Mouse (Mus musculus): ENCODE results near the gene Snx3. TPM values are rescaled to one million over a fixed set of nuclear protein-coding genes. Genes with fewer than 3 reads are reported as not detected.

The Snx3 gene
- polyA plus RNA-seq, 1 experiment from 2014 or later = 249 TPM

DNA sequence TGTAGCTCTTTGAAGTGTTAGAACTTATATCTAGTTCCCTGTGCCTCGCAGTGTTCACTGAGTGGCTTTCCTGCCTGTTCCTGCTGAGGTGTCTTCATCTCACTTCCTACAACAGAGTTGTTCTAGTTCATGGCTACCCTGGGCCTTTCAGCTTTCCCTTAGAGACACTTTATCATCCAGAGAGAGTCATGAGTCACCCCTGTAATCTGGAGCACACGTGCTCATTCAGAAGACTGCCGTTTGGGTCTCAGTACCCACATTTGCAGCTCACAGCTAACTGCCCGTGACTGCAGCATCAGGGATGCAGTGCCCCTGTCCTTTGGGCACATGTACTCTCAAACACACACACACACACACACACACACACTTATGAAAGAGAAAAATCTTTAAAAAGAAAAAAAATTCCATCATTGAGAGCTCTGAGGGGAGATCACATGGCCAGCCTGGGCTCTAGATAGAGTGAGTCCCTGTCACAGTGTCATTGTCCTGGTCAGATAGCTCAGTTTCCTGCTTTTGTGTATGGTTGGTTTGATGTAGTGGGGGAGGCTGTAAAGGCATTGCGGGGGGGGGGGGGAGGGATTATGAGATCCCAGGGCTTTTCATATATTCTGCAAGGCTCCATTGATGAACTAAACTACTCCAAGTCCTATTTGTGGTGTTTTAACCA is 19.6 kb downstream of the Snx3 start:
- WGBS (ENCODE audit: insufficient replicate concordance) = 27% methylated on average over 5 of the region's 5 CpGs
- peaks cover 65% of the 10 kb centered on the region for H3K4me1 ChIP-seq (ENCODE audit: control insufficient read depth, low read depth, low read length)
- no peak overlapping the region for H3K4me2 ChIP-seq (ENCODE audit: low read depth, low read length)

DNA sequence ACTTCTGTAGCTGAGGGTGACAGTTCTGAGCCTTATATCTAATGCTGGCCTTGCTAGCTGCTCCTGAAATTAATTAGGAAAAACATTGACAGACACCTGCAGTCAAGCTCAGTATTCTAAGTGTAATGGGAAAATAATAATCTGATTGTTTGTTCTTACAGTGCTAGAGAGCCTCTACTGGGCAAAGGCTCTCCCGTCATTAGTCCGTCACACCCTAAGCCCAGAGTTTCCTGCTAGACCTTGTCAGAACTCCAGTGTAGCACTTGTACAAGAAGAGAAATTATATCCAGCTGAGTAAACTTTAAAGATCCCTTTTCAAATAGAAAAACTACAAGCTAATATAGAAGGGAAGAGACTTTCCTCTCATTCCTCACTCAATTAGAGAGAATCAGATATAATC is 21.1 kb downstream of the Snx3 start:
- H3K27ac ChIP-seq (ENCODE audit: low read length) = no peak overlapping the region
- peaks cover 5% of the 10 kb centered on the region; the same call in 1 of the 2 replicates for H3K36me3 ChIP-seq (ENCODE audit: control insufficient read depth, insufficient read depth)
- peaks cover 68% of the 10 kb centered on the region for H3K4me1 ChIP-seq (ENCODE audit: control insufficient read depth, low read depth, low read length)
- H3K4me3 ChIP-seq (ENCODE audit: low read depth, low read length) = no peak overlapping the region
- H3K9ac ChIP-seq (ENCODE audit: low read depth, low read length) = no peak overlapping the region
- no peaks in the 10 kb centered on the region for H3K27me3 ChIP-seq (ENCODE audit: control insufficient read depth, insufficient read depth, low read depth, low read length)
- H3K4me2 ChIP-seq (ENCODE audit: low read depth, low read length) = no peak overlapping the region
- H3K9me3 ChIP-seq (replicated peaks; ENCODE audit: control insufficient read depth, low read length) = no peaks in the 10 kb centered on the region
- ATAC-seq (ENCODE audit: low read depth) = no peak
- WGBS (ENCODE audit: insufficient replicate concordance) = 62% methylated on average over 2 of the region's 2 CpGs

More for the DNA sequence above, 19.6 kb downstream of the Snx3 start:
- Histone ChIP-seq H3K9me3 (replicated peaks; ENCODE audit: control insufficient read depth, low read length) (no peaks in the 10 kb centered on the region), H3K9ac (ENCODE audit: low read depth, low read length) (peak overlapping the region; percentile 22; the same call in 1 of the 2 replicates), H3K27me3 (ENCODE audit: control insufficient read depth, insufficient read depth, low read depth, low read length) (no peaks in the 10 kb centered on the region), H3K27ac (ENCODE audit: low read length) (peak overlapping the region; percentile 64), H3K4me3 (ENCODE audit: low read depth, low read length) (no peak overlapping the region), H3K36me3 (ENCODE audit: control insufficient read depth, insufficient read depth) (no peaks in the 10 kb centered on the region; the same call in 1 of the 2 replicates)
- peak; percentile 53; the same call in 1 of the 2 replicates for ATAC-seq (ENCODE audit: low read depth)

DNA sequence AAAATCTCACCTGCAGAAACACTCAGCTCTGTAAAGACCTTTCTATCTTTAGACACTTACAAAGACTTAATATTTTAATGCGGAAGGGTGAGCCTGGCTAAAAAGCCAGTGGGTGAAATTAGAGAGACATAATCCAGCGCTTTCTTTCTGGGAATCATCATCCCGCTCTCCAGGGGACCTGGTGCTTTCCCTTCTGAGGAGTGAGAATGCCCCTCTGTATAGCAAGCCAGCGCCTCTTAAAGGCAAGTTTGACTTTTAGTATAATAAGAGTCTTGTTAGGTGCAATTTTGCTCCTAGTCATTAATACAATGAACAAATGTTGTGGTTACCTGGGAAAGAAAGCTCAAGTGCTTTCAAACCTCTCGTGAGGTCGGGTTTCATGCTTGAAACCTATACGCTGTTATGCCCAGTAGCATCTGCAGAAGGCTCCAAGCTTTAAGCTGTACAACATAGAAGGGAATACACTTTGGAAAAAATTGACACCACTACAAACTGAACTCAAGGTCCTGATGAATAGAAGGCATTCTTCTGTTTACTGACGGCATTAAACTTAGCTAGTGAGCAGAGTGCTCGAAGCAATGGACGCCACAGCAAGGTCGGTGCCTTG is 21.8 kb downstream of the Snx3 start:
- peaks cover 63% of the 10 kb centered on the region for H3K4me1 ChIP-seq (ENCODE audit: control insufficient read depth, low read depth, low read length)
- H3K36me3 ChIP-seq (ENCODE audit: control insufficient read depth, insufficient read depth) = peaks cover 11% of the 10 kb centered on the region; the same call in 1 of the 2 replicates
- H3K4me2 ChIP-seq (ENCODE audit: low read depth, low read length) = no peak overlapping the region

DNA sequence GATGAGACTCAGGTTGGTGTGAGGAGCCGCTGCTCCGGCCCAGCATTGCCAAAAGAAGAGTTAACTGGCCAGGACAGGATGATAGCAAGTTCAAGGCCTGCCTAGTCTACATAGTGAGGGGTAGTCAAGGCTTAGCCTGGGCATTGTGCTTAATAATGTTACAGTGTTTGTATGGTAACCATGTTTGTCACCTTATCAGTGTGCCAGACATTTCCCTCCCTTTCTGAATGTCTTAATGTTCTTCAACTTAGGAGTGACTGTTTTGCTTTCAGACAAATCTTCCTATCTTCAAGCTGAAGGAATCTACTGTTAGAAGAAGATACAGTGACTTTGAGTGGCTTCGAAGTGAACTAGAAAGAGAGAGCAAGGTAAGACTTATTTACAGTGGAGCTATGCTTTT is 23.9 kb downstream of the Snx3 start:
- peak; percentile 61; the same call in 1 of the 2 replicates for ATAC-seq (ENCODE audit: low read depth)
- WGBS (ENCODE audit: insufficient replicate concordance) = 60% methylated on average over 3 of the region's 3 CpGs
- Histone ChIP-seq H3K27me3 (ENCODE audit: control insufficient read depth, insufficient read depth, low read depth, low read length) (no peaks in the 10 kb centered on the region), H3K27ac (ENCODE audit: low read length) (peak overlapping the region; percentile 64), H3K9ac (ENCODE audit: low read depth, low read length) (no peak overlapping the region), H3K9me3 (replicated peaks; ENCODE audit: control insufficient read depth, low read length) (no peaks in the 10 kb centered on the region), H3K4me2 (ENCODE audit: low read depth, low read length) (no peak overlapping the region), H3K4me1 (ENCODE audit: control insufficient read depth, low read depth, low read length) (peaks cover 47% of the 10 kb centered on the region), H3K4me3 (ENCODE audit: low read depth, low read length) (no peak overlapping the region), H3K36me3 (ENCODE audit: control insufficient read depth, insufficient read depth) (peaks cover 19% of the 10 kb centered on the region)

More for the DNA sequence above, 21.8 kb downstream of the Snx3 start:
- no peak overlapping the region for H3K9ac ChIP-seq (ENCODE audit: low read depth, low read length)
- H3K27ac ChIP-seq (ENCODE audit: low read length) = peak overlapping the region; percentile 18; the same call in 1 of the 2 replicates
- no peaks in the 10 kb centered on the region for H3K9me3 ChIP-seq (replicated peaks; ENCODE audit: control insufficient read depth, low read length)
- H3K4me3 ChIP-seq (ENCODE audit: low read depth, low read length) = no peak overlapping the region
- ATAC-seq (ENCODE audit: low read depth) = no peak
- 84% methylated on average over 11 of the region's 11 CpGs for WGBS (ENCODE audit: insufficient replicate concordance)
- H3K27me3 ChIP-seq (ENCODE audit: control insufficient read depth, insufficient read depth, low read depth, low read length) = no peaks in the 10 kb centered on the region

DNA sequence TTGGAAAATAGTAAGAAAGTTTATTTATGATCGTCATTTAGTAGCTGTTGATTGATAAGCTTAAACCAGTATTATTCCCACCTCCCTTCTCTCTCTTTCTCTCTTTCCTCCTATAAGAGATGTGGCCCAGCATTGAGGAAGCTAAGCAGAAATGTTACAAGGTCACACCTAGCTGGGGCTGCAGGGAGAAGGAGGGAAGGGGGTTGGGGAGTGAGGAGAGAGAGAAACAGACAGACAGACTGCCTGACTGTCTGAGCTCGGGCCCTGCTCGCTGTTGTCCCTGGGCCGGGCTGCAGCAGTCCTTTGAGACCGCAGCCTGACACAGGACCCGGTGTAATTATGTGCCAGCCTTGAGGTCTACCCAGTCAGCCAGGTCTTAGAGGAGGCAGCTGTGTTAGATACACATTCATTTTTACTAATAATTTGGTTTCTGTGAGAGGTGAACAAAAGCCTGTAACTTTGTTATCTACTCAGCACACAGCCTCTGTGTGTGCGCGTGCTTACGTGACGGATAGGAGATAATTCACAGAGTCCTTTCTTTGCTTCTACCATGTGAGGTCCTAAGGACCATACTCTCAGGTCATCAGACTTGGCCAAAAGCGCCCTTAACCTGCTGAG is 32.1 kb downstream of the Snx3 start:
- Histone ChIP-seq H3K4me1 (ENCODE audit: control insufficient read depth, low read depth, low read length) (peaks cover 65% of the 10 kb centered on the region), H3K4me2 (ENCODE audit: low read depth, low read length) (peak overlapping the region; percentile 68)

DNA sequence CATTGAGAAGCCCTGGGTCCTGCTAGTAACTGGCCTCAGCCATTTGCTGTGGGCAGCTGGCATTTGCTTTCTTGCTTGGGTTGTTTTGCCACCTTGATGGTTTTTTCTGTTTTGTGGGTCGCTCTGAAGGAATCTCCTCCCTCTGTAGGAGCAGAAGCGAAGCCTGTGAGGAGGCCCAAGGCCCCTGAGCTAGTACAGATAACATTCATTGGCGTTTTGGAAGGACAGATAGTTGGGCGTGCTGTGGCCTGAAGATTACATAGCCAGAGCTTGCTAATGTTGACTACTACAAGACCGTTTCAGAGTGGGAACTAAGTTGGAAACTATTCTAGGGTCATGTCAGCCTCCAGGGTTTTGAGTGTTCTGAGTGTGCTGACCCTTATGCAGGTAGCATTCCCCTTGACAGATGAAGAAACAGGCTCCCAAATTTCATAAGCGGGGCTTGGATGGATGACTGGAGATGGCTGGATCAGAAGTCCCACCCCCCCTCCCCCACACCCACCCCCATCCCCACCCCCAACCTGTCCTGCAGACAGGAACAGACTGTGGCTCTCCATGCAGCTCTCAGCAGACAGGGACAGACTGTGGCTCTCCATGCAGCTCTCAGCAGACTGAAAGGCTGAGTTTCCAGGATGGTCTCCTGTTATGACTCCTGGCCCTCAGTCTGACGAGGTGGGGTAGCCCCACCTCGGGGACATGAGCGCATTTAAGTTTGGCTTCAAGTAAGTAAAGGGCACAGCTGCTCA is 35.9 kb downstream of the Snx3 start:
- Histone ChIP-seq H3K27ac (ENCODE audit: low read length) (peak overlapping the region; percentile 97), H3K36me3 (ENCODE audit: control insufficient read depth, insufficient read depth) (peaks cover 19% of the 10 kb centered on the region), H3K4me2 (ENCODE audit: low read depth, low read length) (peak overlapping the region; percentile 82), H3K27me3 (ENCODE audit: control insufficient read depth, insufficient read depth, low read depth, low read length) (no peaks in the 10 kb centered on the region), H3K9me3 (replicated peaks; ENCODE audit: control insufficient read depth, low read length) (no peaks in the 10 kb centered on the region), H3K9ac (ENCODE audit: low read depth, low read length) (peak overlapping the region; percentile 63), H3K4me3 (ENCODE audit: low read depth, low read length) (peak overlapping the region; percentile 43), H3K4me1 (ENCODE audit: control insufficient read depth, low read depth, low read length) (peaks cover 65% of the 10 kb centered on the region)
- peak; percentile 92 for ATAC-seq (ENCODE audit: low read depth)
- WGBS (ENCODE audit: insufficient replicate concordance) = 27% methylated on average over 9 of the region's 9 CpGs

More for the DNA sequence above, 32.1 kb downstream of the Snx3 start:
- H3K36me3 ChIP-seq (ENCODE audit: control insufficient read depth, insufficient read depth) = peaks cover 29% of the 10 kb centered on the region
- H3K9ac ChIP-seq (ENCODE audit: low read depth, low read length) = peak overlapping the region; percentile 70
- 25% methylated on average over 11 of the region's 11 CpGs for WGBS (ENCODE audit: insufficient replicate concordance)
- H3K4me3 ChIP-seq (ENCODE audit: low read depth, low read length) = peak overlapping the region; percentile 38
- no peaks in the 10 kb centered on the region for H3K27me3 ChIP-seq (ENCODE audit: control insufficient read depth, insufficient read depth, low read depth, low read length)
- H3K9me3 ChIP-seq (replicated peaks; ENCODE audit: control insufficient read depth, low read length) = no peaks in the 10 kb centered on the region
- H3K27ac ChIP-seq (ENCODE audit: low read length) = peak overlapping the region; percentile 97
- peak; percentile 77 for ATAC-seq (ENCODE audit: low read depth)

DNA sequence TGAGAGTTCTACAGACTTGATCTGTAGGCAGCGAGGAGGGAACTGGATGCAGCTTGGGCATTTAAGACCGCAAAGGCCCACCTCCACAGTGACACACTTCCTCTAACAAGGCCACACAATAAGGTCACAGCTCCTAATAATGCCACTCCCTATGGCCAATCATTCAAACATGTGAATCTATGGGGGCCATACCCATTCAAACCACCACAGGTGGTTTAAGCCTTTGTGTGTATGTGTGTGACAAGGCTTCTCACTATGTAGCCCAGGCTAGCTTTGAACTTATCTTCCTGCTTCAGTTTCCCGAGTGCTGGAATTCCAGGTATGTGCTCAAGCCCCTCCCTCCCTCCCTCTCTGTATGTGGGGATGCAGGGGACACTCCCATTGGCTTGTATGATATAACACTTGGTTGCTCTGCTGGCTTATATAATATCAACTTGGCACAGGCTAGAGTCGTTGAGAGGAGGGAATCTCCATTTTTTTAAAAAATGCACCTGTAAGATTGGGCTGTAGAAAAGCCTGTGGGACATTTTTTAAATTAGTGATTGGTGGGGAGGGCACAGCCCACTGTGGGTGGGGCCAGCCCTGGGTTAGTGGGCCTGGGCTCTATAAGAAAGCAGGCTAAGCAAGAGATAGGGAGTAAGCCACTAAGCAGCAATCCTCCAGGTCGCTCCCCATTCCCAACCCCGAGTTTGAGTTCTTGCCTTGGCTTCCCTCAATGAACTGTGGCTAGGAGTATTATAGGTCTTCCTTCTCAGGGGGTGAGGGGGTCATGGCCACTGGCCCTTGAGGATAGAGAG is 44.1 kb downstream of the Snx3 start:
- Histone ChIP-seq H3K27ac (ENCODE audit: low read length) (no peak overlapping the region), H3K9ac (ENCODE audit: low read depth, low read length) (no peak overlapping the region), H3K9me3 (replicated peaks; ENCODE audit: control insufficient read depth, low read length) (no peaks in the 10 kb centered on the region), H3K4me1 (ENCODE audit: control insufficient read depth, low read depth, low read length) (peaks cover 16% of the 10 kb centered on the region), H3K4me2 (ENCODE audit: low read depth, low read length) (no peak overlapping the region), H3K27me3 (ENCODE audit: control insufficient read depth, insufficient read depth, low read depth, low read length) (no peaks in the 10 kb centered on the region), H3K36me3 (ENCODE audit: control insufficient read depth, insufficient read depth) (no peaks in the 10 kb centered on the region), H3K4me3 (ENCODE audit: low read depth, low read length) (no peak overlapping the region)
- WGBS (ENCODE audit: insufficient replicate concordance) = 70% methylated on average over 6 of the region's 6 CpGs
- no peak for ATAC-seq (ENCODE audit: low read depth)

DNA sequence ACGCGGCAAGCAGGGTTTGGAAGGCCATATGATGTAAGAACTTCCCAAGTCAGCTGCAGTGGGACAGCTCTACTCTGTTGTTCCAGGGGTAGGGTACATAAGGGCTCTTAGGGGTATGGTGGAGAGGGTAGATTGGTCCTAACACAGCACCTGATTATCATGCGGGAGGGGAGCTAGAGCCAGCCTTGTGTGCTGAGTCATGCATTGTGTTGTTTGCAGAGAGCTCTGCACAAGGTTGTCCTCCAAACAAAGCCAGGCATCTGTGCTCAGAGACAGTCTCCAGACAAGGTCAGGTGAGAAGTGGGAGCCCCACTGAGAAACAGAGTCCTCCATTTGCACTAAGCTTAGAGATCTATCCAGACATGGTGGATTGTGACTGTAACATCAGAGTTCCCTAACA is 44.7 kb downstream of the Snx3 start:
- Histone ChIP-seq H3K9ac (ENCODE audit: low read depth, low read length) (no peak overlapping the region), H3K27me3 (ENCODE audit: control insufficient read depth, insufficient read depth, low read depth, low read length) (no peaks in the 10 kb centered on the region; the same call in 1 of the 2 replicates), H3K36me3 (ENCODE audit: control insufficient read depth, insufficient read depth) (no peaks in the 10 kb centered on the region), H3K9me3 (replicated peaks; ENCODE audit: control insufficient read depth, low read length) (no peaks in the 10 kb centered on the region), H3K4me1 (ENCODE audit: control insufficient read depth, low read depth, low read length) (peaks cover 16% of the 10 kb centered on the region), H3K27ac (ENCODE audit: low read length) (no peak overlapping the region), H3K4me2 (ENCODE audit: low read depth, low read length) (no peak overlapping the region), H3K4me3 (ENCODE audit: low read depth, low read length) (no peak overlapping the region)
- WGBS (ENCODE audit: insufficient replicate concordance) = 75% methylated on average over 3 of the region's 3 CpGs
- peak; percentile 74 for ATAC-seq (ENCODE audit: low read depth)
